Mouse (Mus musculus) cerebellum, adult 2 months (tissue): ENCODE results near the gene 1810062G17Rik.

ENCODE experiments used
- CTCF ChIP-seq: fragments of 200-500 bp; IDR thresholded peaks from 2 replicates; pipeline ENCODE4 v1.5.1; 2011; ENCODE audit warnings: low read depth, mild to moderate bottlenecking, control low read depth, low read length, moderate library complexity, borderline replicate concordance; ENCODE audit not compliant: insufficient read depth
- POLR2A ChIP-seq: fragments of 200-500 bp; IDR thresholded peaks from 2 replicates; pipeline ENCODE4 v1.6.1; 2011; ENCODE audit warnings: low read length, control low read depth, borderline replicate concordance; ENCODE audit not compliant: insufficient read depth

DNA sequence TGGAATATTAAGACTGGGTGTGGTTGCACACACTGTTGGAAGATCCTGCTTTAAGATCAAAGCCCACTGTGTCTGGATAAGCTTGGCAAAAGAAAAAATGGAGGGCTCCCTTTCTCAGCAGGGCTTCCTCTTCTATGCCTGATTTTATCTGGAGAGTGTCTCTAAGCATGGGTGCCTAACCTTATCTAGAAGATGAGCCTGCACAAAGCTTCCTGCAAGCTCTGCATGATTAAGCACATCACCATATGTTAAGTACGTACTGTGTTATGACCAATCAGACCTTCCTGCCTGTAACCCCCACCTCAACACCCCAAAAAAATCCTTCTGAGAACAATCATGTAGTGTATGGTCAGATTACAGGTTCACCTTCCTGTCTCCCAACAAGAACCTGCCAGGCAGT is 45.4 kb upstream of the 1810062G17Rik start:
- TF ChIP-seq CTCF: no peak
- no peak for TF ChIP-seq POLR2A
